Mouse (Mus musculus) intestine, embryonic 14.5 days (tissue): Measurements from ENCODE around the gene Taz. TPM values are rescaled to one million over a fixed set of nuclear protein-coding genes. Genes with fewer than 3 reads are reported as not detected.
A peak's percentile ranks its signal among the peaks of the same experiment; 100 is the strongest.

Source experiments
- ATAC-seq: fragments of 200-750 bp; cut with Nextera tagmentation; replicated peaks from 2 replicates; pipeline ENCODE4 v1.8.0; 2017; ENCODE audit warnings: low read depth, moderate number of reproducible peaks, moderate TSS enrichment, moderate library complexity; ENCODE audit not compliant: low FRiP score, low TSS enrichment
- DNase-seq: peaks from one replicate; pipeline ENCODE4 v3.0.0-alpha.2; 2018; ENCODE audit warnings: low spot score
- H3K27ac ChIP-seq: fragments of 300-500 bp; sonication (generic); 2 replicates; pipeline ENCODE4 v1.5.1; 2014; ENCODE audit warnings: low read depth, mild to moderate bottlenecking, control low read depth
- H3K27me3 ChIP-seq: fragments of 300-500 bp; sonication (generic); replicated peaks from 2 replicates; pipeline ENCODE4 v1.6.1; 2014; ENCODE audit warnings: low read length, control low read depth; ENCODE audit not compliant: control insufficient read depth, insufficient read depth
- H3K36me3 ChIP-seq: fragments of 300-500 bp; sonication (generic); 2 replicates; pipeline ENCODE4 v1.6.1; 2014; ENCODE audit warnings: low read length, control low read depth; ENCODE audit not compliant: control insufficient read depth, insufficient read depth
- H3K4me1 ChIP-seq: fragments of 300-500 bp; sonication (generic); replicated peaks from 2 replicates; pipeline ENCODE4 v1.6.1; 2014; ENCODE audit warnings: low read length, control low read depth, mixed read lengths; ENCODE audit not compliant: control insufficient read depth, insufficient read depth
- H3K4me2 ChIP-seq: fragments of 300-500 bp; sonication (generic); 2 replicates; pipeline ENCODE4 v1.6.1; 2014; ENCODE audit warnings: low read length
- H3K4me3 ChIP-seq: fragments of 300-500 bp; sonication (generic); 2 replicates; pipeline ENCODE4 v1.5.1; 2014; ENCODE audit warnings: low read depth, low read length, control low read depth, mixed read lengths
- H3K9ac ChIP-seq: fragments of 300-500 bp; sonication (generic); 2 replicates; pipeline ENCODE4 v1.6.1; 2014; ENCODE audit warnings: mild to moderate bottlenecking, low read length
- H3K9me3 ChIP-seq: fragments of 300-500 bp; sonication (generic); 2 replicates; pipeline ENCODE4 v1.6.1; 2016; ENCODE audit warnings: low read length, control low read depth; ENCODE audit not compliant: control insufficient read depth
- WGBS: fragments of 180-500 bp; shearing (Covaris S2); extraction: QIAGEN DNeasy Blood & Tissue Kit; methylation state at CpG from one replicate; pipeline ENCODE4 v1.1.7; 2014; 5-methylcytosine and 5-hydroxymethylcytosine counted together
- polyA plus RNA-seq: library from polyadenylated mRNA; unstranded; fragments of >200 nt; fragmentation: Nextera tagmentation; extraction: Ambion mirVana; gene quantifications from 2 replicates; pipeline ENCODE4 v1.2.1, GENCODE M21; 2014

Taz gene
- polyA plus RNA-seq, 1 experiment from 2014 or later, result 67.6 TPM

- H3K9me3 ChIP-seq, result no peaks in the 10 kb centered on the region
- no peak overlapping the region for H3K27ac ChIP-seq
- DNase-seq (no peak), ATAC-seq (no peak)
- H3K4me1 ChIP-seq, result no peaks in the 10 kb centered on the region
- no peak overlapping the region for H3K4me3 ChIP-seq
- no peaks in the 10 kb centered on the region for H3K27me3 ChIP-seq
- H3K36me3 ChIP-seq, result peaks cover 5% of the 10 kb centered on the region; the same call in 1 of the 2 replicates
- H3K9ac ChIP-seq, result no peak overlapping the region
- WGBS, result 77% methylated on average over 4 of the region's 4 CpGs
- no peak overlapping the region for H3K4me2 ChIP-seq
Measured at GRCm38 (mm10) chrX:74293431-74293830, 11.7 kb downstream of the Taz start.

GRCm38 (mm10) chrX:74296538-74297448 is 15.1 kb downstream of the Taz start, which contains the start of gene Atp6ap1:
TSS of gene Atp6ap1 (plus strand) at chrX:74297097.
- peak within 1 kb of the TSS; percentile 64 for H3K4me2 ChIP-seq
- H3K36me3 ChIP-seq, result peaks cover 20% of the 10 kb centered on the region; the same call in 1 of the 2 replicates
- no peaks in the 10 kb centered on the region for H3K27me3 ChIP-seq
- DNase-seq, result peak; percentile 95
- peak; percentile 98 for ATAC-seq
- H3K4me1 ChIP-seq, result no peaks in the 10 kb centered on the region
- 13% methylated on average over 37 of the region's 37 CpGs for WGBS
- H3K9ac ChIP-seq, result peak within 1 kb of the TSS; percentile 71
- H3K27ac ChIP-seq, result peak within 1 kb of the TSS; percentile 33; the same call in 1 of the 2 replicates
- peak within 1 kb of the TSS; percentile 63 for H3K4me3 ChIP-seq
- H3K9me3 ChIP-seq, result no peaks in the 10 kb centered on the region

- 86% methylated on average over 1 of the region's 1 CpGs for WGBS
- no peaks in the 10 kb centered on the region for H3K4me1 ChIP-seq
- H3K9ac ChIP-seq, result no peak overlapping the region
- no peaks in the 10 kb centered on the region for H3K27me3 ChIP-seq
- H3K4me3 ChIP-seq, result no peak overlapping the region
- ATAC-seq (no peak), DNase-seq (no peak)
- no peak overlapping the region for H3K4me2 ChIP-seq
- H3K27ac ChIP-seq, result no peak overlapping the region
- H3K36me3 ChIP-seq, result peaks cover 20% of the 10 kb centered on the region; the same call in 1 of the 2 replicates
- H3K9me3 ChIP-seq, result no peaks in the 10 kb centered on the region
Measured at GRCm38 (mm10) chrX:74298348-74298747, 16.6 kb downstream of the Taz start.

GRCm38 (mm10) chrX:74299721-74300120 is 18.0 kb downstream of the Taz start:
- H3K36me3 ChIP-seq, result peaks cover 24% of the 10 kb centered on the region; the same call in 1 of the 2 replicates
- no peaks in the 10 kb centered on the region for H3K9me3 ChIP-seq
- no peak overlapping the region for H3K4me2 ChIP-seq
- WGBS, result 87% methylated on average over 3 of the region's 3 CpGs
- no peak for DNase-seq
- no peaks in the 10 kb centered on the region for H3K4me1 ChIP-seq
- no peak overlapping the region for H3K9ac ChIP-seq
- H3K27ac ChIP-seq, result no peak overlapping the region
- H3K27me3 ChIP-seq, result no peaks in the 10 kb centered on the region
- ATAC-seq, result no peak
- no peak overlapping the region for H3K4me3 ChIP-seq

- Histone ChIP-seq H3K27ac (peak within 1 kb of the TSS; percentile 75; the same call in 1 of the 2 replicates), H3K27me3 (no peaks in the 10 kb centered on the region), H3K4me2 (peak within 1 kb of the TSS; percentile 59), H3K4me1 (peaks cover 5% of the 10 kb centered on the region; the same call in 1 of the 2 replicates), H3K9ac (peak within 1 kb of the TSS; percentile 55), H3K9me3 (no peaks in the 10 kb centered on the region), H3K4me3 (peak within 1 kb of the TSS; percentile 53), H3K36me3 (peaks cover 50% of the 10 kb centered on the region)
- peak; percentile 92 for DNase-seq
- WGBS, result 9% methylated on average over 41 of the region's 41 CpGs
- ATAC-seq, result peak; percentile 91
Measured at GRCm38 (mm10) chrX:74304867-74305700, 23.4 kb downstream of the Taz start, which contains the start of gene Gdi1. TSS of gene Gdi1 (plus strand) at chrX:74304998.

- ATAC-seq (peak; percentile 95), DNase-seq (peak; percentile 83)
- no peaks in the 10 kb centered on the region for H3K27me3 ChIP-seq
- H3K27ac ChIP-seq, result peak within 1 kb of the TSS; percentile 51; the same call in 1 of the 2 replicates
- peaks cover 39% of the 10 kb centered on the region for H3K36me3 ChIP-seq
- peak within 1 kb of the TSS; percentile 53 for H3K9ac ChIP-seq
- H3K9me3 ChIP-seq, result no peaks in the 10 kb centered on the region
- peak within 1 kb of the TSS; percentile 57 for H3K4me2 ChIP-seq
- peak within 1 kb of the TSS; percentile 55 for H3K4me3 ChIP-seq
- WGBS, result 11% methylated on average over 57 of the region's 59 CpGs
- H3K4me1 ChIP-seq, result no peaks in the 10 kb centered on the region; the same call in 1 of the 2 replicates
Measured at GRCm38 (mm10) chrX:74312540-74313464, 31.1 kb downstream of the Taz start, which contains the start of gene Fam50a. TSS of gene Fam50a (plus strand) at chrX:74313033.

GRCm38 (mm10) chrX:74328725-74329161 is 47.0 kb downstream of the Taz start, which contains the start of gene Plxna3:
TSS of gene Plxna3 (plus strand) at chrX:74329066.
- H3K9me3 ChIP-seq, result no peaks in the 10 kb centered on the region
- peak within 1 kb of the TSS; percentile 62 for H3K4me2 ChIP-seq
- peak within 1 kb of the TSS; percentile 49 for H3K4me3 ChIP-seq
- peak within 1 kb of the TSS; percentile 61 for H3K9ac ChIP-seq
- DNase-seq (peak; percentile 86), ATAC-seq (peak; percentile 95)
- peak within 1 kb of the TSS; percentile 71; the same call in 1 of the 2 replicates for H3K27ac ChIP-seq
- H3K36me3 ChIP-seq, result no peaks in the 10 kb centered on the region
- 11% methylated on average over 28 of the region's 30 CpGs for WGBS
- peaks cover 10% of the 10 kb centered on the region; the same call in 1 of the 2 replicates for H3K4me1 ChIP-seq
- no peaks in the 10 kb centered on the region for H3K27me3 ChIP-seq
